Mouse (Mus musculus) kidney, adult 11 months (tissue): ENCODE measurements around the gene Atp8b5.

Experiments
- DNase-seq: peaks from one replicate; pipeline ENCODE4 v3.0.0; 2022

The Atp8b5 gene

DNA sequence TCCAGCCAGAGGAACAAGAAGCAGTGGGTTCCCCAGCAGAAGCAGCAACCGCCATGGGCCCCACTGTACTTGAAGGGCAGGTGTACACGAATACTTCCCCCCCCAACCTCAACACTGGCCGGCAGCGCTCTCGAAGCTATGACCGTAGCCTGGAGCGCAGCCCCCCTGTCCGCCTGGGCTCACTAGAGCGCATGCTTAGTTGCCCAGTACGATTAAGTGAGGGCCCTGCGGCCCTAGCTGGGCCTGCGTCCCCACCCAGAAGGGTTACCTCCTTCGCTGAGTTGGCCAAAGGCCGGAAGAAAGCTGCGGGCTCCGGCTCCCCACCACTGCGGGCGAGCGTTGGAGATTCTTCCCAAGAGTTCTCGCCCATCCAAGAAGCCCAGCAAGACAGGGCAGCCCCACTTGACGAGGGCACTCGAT, 149.1 kb downstream of the Atp8b5 start:
- no peak for DNase-seq

DNA sequence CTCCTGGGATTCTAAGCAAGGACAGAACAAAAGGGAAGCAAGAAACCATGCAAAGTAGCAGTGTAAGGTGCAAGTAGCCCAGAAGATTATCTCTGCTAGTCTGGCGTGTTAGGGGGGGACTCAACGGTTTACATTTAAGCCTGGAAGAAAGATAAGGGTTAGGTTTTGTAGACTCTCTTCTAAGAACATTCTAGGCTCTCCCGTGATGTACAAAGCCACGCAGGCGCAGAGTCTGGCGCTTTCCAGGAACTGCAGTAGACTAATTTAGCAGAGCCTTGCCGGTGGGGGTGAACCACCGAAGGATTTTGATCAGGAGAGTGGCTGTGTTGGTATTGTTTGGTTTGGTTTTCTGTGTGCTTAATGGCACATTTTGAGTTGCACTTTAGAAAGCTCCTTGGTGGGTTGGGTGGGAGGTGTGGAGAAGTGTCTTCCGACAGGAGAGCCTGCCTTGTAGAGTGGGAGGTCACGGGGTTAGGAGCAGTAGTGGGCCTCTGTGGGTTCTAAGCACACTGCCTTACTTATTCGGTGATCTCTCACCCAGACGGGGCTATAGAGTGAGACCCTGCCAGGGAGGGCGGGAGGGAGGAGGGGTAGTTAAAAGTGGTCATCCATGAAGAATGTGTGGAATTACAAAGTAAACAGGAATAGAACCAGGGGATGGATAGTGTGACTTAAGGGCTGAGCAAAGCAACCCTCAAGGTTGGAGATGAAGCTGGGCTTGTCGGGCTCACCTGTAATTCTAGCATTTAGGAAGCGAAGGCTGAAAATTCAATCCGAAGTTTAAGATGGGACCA, 150.5 kb downstream of the Atp8b5 start:
- DNase-seq = no peak

DNA sequence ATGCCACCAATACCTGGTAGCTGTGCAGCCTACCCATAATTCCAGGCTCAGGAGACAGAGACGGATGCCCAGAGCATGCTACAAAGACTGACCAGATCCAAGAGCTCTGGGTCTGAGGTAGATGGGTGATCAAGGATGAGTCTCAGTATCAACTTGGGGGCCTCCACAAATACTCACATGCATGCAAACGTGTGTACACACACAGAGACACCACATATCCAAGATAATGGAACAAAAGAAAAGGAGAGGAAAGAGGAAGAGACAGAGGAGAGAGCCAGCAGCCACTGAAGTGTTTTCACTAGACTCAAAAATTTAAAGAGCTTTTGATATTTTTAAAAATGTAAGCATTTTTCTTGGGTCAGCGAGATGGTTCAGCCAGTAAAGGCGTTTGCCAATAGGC, 151.5 kb downstream of the Atp8b5 start:
- no peak for DNase-seq

DNA sequence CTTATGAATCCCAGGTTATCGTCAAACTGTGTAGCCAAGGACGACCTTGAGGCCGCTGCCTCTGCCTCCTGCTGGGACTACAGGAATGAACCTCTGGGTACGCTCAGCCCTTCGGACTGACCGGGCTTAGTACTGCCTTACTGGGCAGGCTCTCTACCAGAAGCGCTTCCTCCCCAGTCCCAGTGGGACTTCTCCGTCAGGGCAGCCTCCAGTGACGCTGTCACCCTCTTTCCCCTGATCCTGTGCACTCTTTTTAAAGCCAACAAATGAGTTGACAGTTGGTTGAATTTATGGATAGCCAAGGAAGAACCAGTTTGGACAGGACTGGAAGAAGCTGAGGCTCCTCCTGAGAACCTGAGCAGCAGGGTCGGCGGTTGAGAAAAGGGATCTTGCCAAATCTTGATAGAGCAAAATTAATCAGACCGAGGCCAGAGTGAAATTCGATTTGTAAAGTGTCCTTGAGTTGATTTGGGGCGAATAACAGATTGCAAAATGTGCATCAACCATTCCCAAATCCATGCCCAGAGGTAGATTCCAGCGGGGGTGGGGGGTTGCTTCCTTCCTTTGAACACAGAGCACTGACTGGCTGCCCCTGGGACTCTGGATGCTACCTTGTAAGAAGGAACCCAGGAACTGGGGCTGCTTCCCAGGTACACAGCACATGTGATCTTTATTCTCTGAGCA, 152.2 kb downstream of the Atp8b5 start:
- DNase-seq = peak; percentile 64

DNA sequence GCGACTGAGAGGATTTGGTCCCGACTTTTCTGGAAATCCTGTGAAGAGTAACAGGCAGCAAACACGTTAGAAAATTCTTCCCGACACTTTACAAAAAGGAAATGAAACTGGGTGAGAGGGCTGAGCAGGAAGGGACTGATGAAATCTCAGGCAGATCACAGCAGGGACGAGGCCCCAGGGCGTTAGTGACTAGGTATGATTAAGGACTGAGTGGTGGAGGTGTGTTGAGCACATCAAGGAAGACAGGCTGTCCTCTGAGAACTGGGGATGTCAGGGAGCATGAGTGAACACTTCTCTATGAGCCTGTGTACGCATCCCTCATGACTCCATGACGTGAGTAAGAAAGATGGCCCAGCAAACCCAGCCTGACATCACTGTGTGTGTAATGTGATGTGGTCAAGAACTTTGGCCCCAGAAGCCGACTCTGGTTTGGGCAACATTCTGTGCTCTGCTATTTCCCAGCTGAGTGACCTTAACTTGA, 152.9 kb downstream of the Atp8b5 start:
- DNase-seq = no peak

DNA sequence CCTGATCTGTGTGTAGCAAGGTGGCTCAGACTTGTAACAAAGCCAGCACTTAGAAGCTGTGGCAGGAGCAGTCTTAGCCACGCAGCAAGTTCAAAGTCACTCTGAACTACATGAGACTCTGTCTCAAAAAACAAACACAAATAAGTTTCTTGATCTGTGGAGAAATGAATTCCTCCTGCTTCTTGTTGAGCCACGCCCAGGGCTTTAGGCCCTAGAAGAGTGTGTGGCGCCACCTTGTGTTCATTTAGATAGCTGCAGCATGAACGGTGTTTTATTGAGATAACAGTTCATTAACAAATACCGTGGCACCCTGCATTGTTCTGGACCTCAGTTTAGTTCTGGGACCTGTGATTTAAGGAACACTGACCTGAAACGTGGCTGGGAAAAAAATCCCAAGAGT, 153.3 kb downstream of the Atp8b5 start:
- peak; percentile 79 for DNase-seq

DNA sequence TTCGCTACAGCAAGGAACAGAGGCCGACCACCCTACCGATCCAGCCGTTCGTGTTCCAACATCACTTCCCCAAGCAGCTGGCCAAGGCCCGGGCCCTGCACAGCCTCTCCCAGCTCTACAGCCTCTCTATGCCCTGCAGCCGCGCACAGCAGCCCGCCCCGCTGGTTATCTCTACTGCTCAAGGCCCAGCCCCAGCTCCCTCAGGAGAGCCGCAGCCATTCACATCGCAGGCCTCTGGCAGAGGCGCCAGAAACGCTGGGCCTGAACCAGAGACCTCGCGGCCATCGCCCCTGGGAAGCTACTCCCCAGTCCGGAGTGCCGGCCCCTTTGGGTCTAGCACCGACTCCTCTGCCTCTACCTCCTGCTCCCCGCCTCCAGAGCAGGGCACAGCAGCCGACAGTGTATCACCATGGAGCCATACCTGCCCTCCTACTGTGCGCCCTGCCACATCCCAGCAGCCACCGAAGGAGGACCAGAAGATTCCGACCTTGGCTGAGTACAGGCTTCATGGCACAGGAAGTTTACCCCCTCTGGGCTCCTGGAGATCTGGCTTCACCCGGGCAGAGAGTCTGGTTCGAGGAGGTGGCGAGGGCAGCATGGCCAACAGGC, 154.8 kb downstream of the Atp8b5 start:
- no peak for DNase-seq
